Mouse (Mus musculus) midbrain, embryonic 12.5 days (tissue): Measurements from ENCODE around the gene Fabp2. TPM values are rescaled to one million over a fixed set of nuclear protein-coding genes. Genes with fewer than 3 reads are reported as not detected.
A peak's percentile ranks its signal among the peaks of the same experiment; 100 is the strongest.
"Not testable (repeated sequence)": the region's sequence is repeated elsewhere in the genome, so short reads cannot be mapped to it uniquely, and the experiment has no call there.

Source experiments
- ATAC-seq: fragments of 200-750 bp; cut with Nextera tagmentation; 2 replicates; pipeline ENCODE4 v1.8.0; 2017; ENCODE audit warnings: low read depth, moderate TSS enrichment, moderate library complexity; ENCODE audit not compliant: low FRiP score
- H3K27ac ChIP-seq: fragments of 300-500 bp; sonication (generic); replicated peaks from 2 replicates; pipeline ENCODE4 v1.5.1; 2016; ENCODE audit warnings: mild to moderate bottlenecking
- H3K27me3 ChIP-seq: fragments of 300-500 bp; sonication (generic); 2 replicates; pipeline ENCODE4 v1.6.1; 2016; ENCODE audit warnings: mild to moderate bottlenecking
- H3K36me3 ChIP-seq: fragments of 300-500 bp; sonication (generic); 2 replicates; pipeline ENCODE4 v1.6.1; 2016
- H3K4me1 ChIP-seq: fragments of 300-500 bp; sonication (generic); 2 replicates; pipeline ENCODE4 v1.6.1; 2016
- H3K4me2 ChIP-seq: fragments of 300-500 bp; sonication (generic); replicated peaks from 2 replicates; pipeline ENCODE4 v1.6.1; 2016; ENCODE audit warnings: mild to moderate bottlenecking, moderate library complexity
- H3K4me3 ChIP-seq: fragments of 300-500 bp; sonication (generic); 2 replicates; pipeline ENCODE4 v1.5.1; 2016; ENCODE audit warnings: mild to moderate bottlenecking
- H3K9ac ChIP-seq: fragments of 300-500 bp; sonication (generic); replicated peaks from 2 replicates; pipeline ENCODE4 v1.6.1; 2016; ENCODE audit warnings: mild to moderate bottlenecking, moderate library complexity
- H3K9me3 ChIP-seq: fragments of 300-500 bp; sonication (generic); 2 replicates; pipeline ENCODE4 v1.6.1; 2016; ENCODE audit warnings: mild to moderate bottlenecking
- WGBS: fragments of 180-500 bp; shearing (Covaris S2); methylation state at CpG from one replicate; pipeline ENCODE4 v1.1.7; 2016; 5-methylcytosine and 5-hydroxymethylcytosine counted together
- polyA plus RNA-seq: library from polyadenylated mRNA; unstranded; fragments of >200 nt; fragmentation: Nextera tagmentation; extraction: Ambion mirVana; gene quantifications from 2 replicates; pipeline ENCODE4 v1.2.1, GENCODE M21; 2016

Fabp2 gene
- polyA plus RNA-seq, 1 experiment from 2014 or later: not detected

- Histone ChIP-seq H3K4me3 (no peak overlapping the region), H3K4me2 (no peak overlapping the region), H3K9me3 (no peaks in the 10 kb centered on the region), H3K27ac (no peak overlapping the region), H3K9ac (no peak overlapping the region), H3K36me3 (peaks cover 3% of the 10 kb centered on the region; the same call in 1 of the 2 replicates), H3K27me3 (no peaks in the 10 kb centered on the region), H3K4me1 (peaks cover 10% of the 10 kb centered on the region)
- 83% methylated on average over 8 of the region's 8 CpGs for WGBS
- no peak for ATAC-seq
Measured at GRCm38 (mm10) chr3:122921676-122922527, 27.0 kb downstream of the Fabp2 start.

DNA sequence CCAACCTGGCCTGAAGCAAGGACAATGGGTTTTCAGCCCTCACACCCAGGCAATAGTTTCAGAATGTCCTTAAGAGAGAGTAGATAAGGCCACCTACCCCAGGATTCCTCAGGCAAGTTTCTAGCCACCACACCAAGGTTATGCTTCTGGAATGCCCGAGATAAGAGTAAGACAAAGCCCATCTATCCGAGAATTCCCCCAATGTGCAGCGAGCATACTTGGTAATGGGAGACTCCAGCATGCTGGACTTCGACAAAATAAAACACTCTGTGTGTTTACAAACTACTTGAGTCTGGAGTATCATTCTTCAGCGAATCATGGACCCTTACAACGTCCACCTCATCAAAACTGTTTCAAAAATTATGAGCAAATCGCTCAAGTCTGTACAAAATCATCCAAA is 28.3 kb downstream of the Fabp2 start:
- Histone ChIP-seq H3K9ac (no peak overlapping the region), H3K27ac (no peak overlapping the region), H3K36me3 (peaks cover 11% of the 10 kb centered on the region; the same call in 1 of the 2 replicates), H3K4me1 (peaks cover 10% of the 10 kb centered on the region), H3K4me2 (peak overlapping the region; percentile 61), H3K27me3 (no peaks in the 10 kb centered on the region), H3K9me3 (no peaks in the 10 kb centered on the region), H3K4me3 (no peak overlapping the region)
- 70% methylated on average over 7 of the region's 7 CpGs for WGBS
- ATAC-seq: no peak

DNA sequence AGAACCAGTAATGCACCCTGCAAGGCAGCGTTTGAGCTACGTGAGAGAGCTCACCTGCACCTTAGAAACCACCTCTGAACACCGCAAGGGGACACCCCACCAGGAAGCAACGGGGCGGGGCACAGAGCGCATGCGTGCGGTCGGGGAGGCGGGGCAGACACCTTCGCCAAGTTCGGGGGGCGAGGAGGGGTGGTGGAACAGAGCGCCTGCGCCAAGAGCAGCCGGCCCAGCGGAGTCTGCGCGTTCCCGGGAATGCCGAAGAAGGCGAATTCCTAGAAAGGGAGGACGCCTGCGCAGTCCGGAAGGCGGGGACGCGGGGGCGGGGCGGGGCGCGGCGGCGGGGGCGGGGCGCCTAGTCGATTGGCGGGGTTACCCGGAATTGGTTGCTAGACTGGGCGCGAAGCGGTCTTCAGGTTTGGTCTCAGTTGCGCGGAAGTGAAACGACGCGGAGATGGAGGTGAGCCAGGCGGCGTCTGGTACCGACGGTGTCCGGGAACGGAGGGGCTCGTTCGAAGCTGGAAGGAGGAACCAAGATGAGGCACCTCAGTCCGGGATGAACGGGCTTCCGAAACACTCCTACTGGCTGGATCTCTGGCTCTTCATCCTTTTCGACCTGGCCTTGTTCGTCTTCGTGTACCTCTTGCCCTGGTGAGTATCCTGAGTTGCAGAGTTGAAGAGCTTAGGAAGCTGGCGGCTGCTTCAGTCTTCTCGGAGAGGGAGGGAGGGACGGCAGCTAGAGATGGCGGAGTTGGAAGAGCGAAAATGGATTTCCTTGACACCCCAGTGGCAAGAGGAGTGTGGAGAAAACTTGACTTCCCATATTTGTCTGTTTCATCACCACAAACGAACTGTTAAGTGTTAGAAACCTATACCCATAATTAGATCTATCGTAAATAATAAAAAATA is 29.4 kb downstream of the Fabp2 start, which contains the start of gene 1810037I17Rik:
Gene 1810037I17Rik, plus strand, starts transcription at position 195 of the 906 bp plus-strand sequence.
- Histone ChIP-seq H3K4me3 (peak within 1 kb of the TSS; percentile 58), H3K36me3 (peaks cover 11% of the 10 kb centered on the region; the same call in 1 of the 2 replicates), H3K9me3 (no peaks in the 10 kb centered on the region), H3K27ac (peak within 1 kb of the TSS; percentile 72), H3K9ac (peak within 1 kb of the TSS; percentile 65), H3K4me1 (peaks cover 10% of the 10 kb centered on the region), H3K27me3 (no peaks in the 10 kb centered on the region), H3K4me2 (peak within 1 kb of the TSS; percentile 61)
- ATAC-seq: peak; percentile 99
- under 1% methylated on average over 65 of the region's 68 CpGs for WGBS

- Histone ChIP-seq H3K27ac (no peak overlapping the region), H3K36me3 (peaks cover 13% of the 10 kb centered on the region; the same call in 1 of the 2 replicates), H3K4me1 (peaks cover 10% of the 10 kb centered on the region), H3K9ac (no peak overlapping the region), H3K27me3 (no peaks in the 10 kb centered on the region), H3K9me3 (no peaks in the 10 kb centered on the region), H3K4me3 (no peak overlapping the region), H3K4me2 (no peak overlapping the region)
- no peak for ATAC-seq
- WGBS: 96% methylated on average over 6 of the region's 6 CpGs
Measured at GRCm38 (mm10) chr3:122929723-122930122, 34.9 kb downstream of the Fabp2 start.

DNA sequence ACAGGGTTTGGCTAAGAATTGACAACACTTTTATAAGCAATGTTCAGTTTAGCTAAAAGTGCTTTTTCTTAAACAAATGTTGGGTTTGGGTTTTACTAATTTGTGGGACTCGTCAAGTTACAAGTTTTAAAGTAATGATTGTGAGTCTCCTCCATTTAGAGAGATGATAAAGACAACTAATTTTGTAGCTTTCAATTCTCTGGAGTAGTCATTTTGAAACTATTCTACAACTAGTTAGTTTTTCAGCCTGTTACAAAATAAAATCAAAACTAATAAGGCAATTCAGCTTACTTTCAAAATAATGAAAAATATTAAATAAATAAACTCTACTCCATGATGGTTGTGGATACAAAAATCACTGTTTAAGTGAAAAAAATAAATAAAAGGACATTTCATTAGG is 37.6 kb downstream of the Fabp2 start:
- no peak overlapping the region for H3K4me3 ChIP-seq
- no peak overlapping the region for H3K9ac ChIP-seq
- H3K4me1 ChIP-seq: no peaks in the 10 kb centered on the region
- peaks cover 4% of the 10 kb centered on the region; the same call in 1 of the 2 replicates for H3K36me3 ChIP-seq
- WGBS: 96% methylated on average over 1 of the region's 1 CpGs
- no peak overlapping the region for H3K4me2 ChIP-seq
- no peaks in the 10 kb centered on the region for H3K9me3 ChIP-seq
- no peaks in the 10 kb centered on the region for H3K27me3 ChIP-seq
- H3K27ac ChIP-seq: no peak overlapping the region
- ATAC-seq: no peak

- H3K27me3 ChIP-seq, H3K27ac ChIP-seq, H3K9ac ChIP-seq, H3K4me2 ChIP-seq, H3K4me1 ChIP-seq, H3K9me3 ChIP-seq, H3K4me3 ChIP-seq, ATAC-seq, H3K36me3 ChIP-seq: not testable (repeated sequence)
- WGBS: 79% methylated on average over 13 of the region's 13 CpGs
Measured at GRCm38 (mm10) chr3:122937176-122937575, 42.3 kb downstream of the Fabp2 start.

GRCm38 (mm10) chr3:122939215-122939614 is 44.3 kb downstream of the Fabp2 start:
- H3K4me2 ChIP-seq: no peak overlapping the region
- 85% methylated on average over 2 of the region's 2 CpGs for WGBS
- no peak overlapping the region for H3K27ac ChIP-seq
- no peaks in the 10 kb centered on the region for H3K36me3 ChIP-seq
- H3K4me3 ChIP-seq: no peak overlapping the region
- ATAC-seq: no peak
- H3K9ac ChIP-seq: no peak overlapping the region
- no peaks in the 10 kb centered on the region for H3K4me1 ChIP-seq
- H3K27me3 ChIP-seq: no peaks in the 10 kb centered on the region
- H3K9me3 ChIP-seq: no peaks in the 10 kb centered on the region

DNA sequence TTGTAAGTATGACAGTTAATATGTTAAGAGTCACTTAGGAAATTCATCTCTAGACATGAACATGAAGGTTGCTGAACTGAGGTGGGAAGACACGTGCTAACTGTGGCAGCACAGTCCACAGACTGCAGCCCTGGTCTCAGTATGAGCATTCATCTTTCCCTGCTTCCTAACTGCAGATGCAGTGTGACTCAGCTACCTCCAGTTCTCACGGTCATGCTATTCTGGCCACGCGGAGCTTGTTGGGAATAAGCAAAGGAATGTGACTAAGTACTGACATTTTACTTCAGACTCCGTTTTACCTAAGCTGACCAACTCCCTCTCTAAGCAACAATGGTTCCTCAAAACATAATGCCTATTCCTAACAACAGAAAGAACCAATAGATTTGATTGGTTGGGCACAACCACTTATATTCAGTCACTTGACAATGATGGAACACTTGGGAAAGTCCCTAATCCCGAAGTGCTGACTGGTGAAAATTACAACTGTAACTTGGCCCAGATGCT is 48.6 kb downstream of the Fabp2 start:
- H3K27me3 ChIP-seq: no peaks in the 10 kb centered on the region
- H3K4me3 ChIP-seq: no peak overlapping the region
- WGBS: 82% methylated on average over 6 of the region's 6 CpGs
- H3K9me3 ChIP-seq: no peaks in the 10 kb centered on the region
- no peak overlapping the region for H3K4me2 ChIP-seq
- H3K36me3 ChIP-seq: no peaks in the 10 kb centered on the region
- H3K27ac ChIP-seq: no peak overlapping the region
- no peaks in the 10 kb centered on the region for H3K4me1 ChIP-seq
- H3K9ac ChIP-seq: no peak overlapping the region
- ATAC-seq: no peak

Other genes with a start within 250 kb of the Fabp2 start
- gene Pde5a, start 166.1 kb upstream of the Fabp2 start, polyA plus RNA-seq: 3.6 and 4.3 TPM in 2 replicates
- gene Gm10959, start 24.3 kb downstream of the Fabp2 start, polyA plus RNA-seq: not detected in 2 replicates
- 93.8 and 94.5 TPM in 2 replicates for gene 1810037I17Rik, start 29.1 kb downstream of the Fabp2 start, polyA plus RNA-seq
- 5.1 and 5.3 TPM in 2 replicates for gene Usp53, start 89.4 kb downstream of the Fabp2 start, polyA plus RNA-seq
- not detected in 2 replicates for gene Myoz2, start 139.9 kb downstream of the Fabp2 start, polyA plus RNA-seq